Mouse (Mus musculus) brown adipose tissue, adult 24 weeks (tissue): ENCODE results near the gene L3mbtl3. TPM values are rescaled to one million over a fixed set of nuclear protein-coding genes. Genes with fewer than 3 reads are reported as not detected.

ENCODE experiments used
- H3K27ac ChIP-seq: fragments of 200-500 bp; replicated peaks from 2 replicates; pipeline ENCODE4 v1.5.1; 2012; ENCODE audit warnings: low read depth, mild to moderate bottlenecking, low read length
- H3K4me1 ChIP-seq: fragments of 200-500 bp; 2 replicates; pipeline ENCODE4 v1.6.1; 2012; ENCODE audit warnings: low read length, mixed read lengths; ENCODE audit not compliant: control insufficient read depth, insufficient read depth, insufficient read length
- H3K4me3 ChIP-seq: fragments of 200-500 bp; 2 replicates; pipeline ENCODE4 v1.5.1; 2012; ENCODE audit warnings: low read depth, mild to moderate bottlenecking, low read length, moderate library complexity; ENCODE audit not compliant: insufficient read depth
- polyA plus RNA-seq: library from polyadenylated mRNA; stranded (reverse); fragments of >200 nt; gene quantifications from 2 replicates; pipeline ENCODE4 v1.2.4, GENCODE M21; 2012; ENCODE audit not compliant: missing spikeins, insufficient read depth, insufficient read length

The L3mbtl3 gene
- polyA plus RNA-seq, result 5.2 TPM in 2 replicates

DNA sequence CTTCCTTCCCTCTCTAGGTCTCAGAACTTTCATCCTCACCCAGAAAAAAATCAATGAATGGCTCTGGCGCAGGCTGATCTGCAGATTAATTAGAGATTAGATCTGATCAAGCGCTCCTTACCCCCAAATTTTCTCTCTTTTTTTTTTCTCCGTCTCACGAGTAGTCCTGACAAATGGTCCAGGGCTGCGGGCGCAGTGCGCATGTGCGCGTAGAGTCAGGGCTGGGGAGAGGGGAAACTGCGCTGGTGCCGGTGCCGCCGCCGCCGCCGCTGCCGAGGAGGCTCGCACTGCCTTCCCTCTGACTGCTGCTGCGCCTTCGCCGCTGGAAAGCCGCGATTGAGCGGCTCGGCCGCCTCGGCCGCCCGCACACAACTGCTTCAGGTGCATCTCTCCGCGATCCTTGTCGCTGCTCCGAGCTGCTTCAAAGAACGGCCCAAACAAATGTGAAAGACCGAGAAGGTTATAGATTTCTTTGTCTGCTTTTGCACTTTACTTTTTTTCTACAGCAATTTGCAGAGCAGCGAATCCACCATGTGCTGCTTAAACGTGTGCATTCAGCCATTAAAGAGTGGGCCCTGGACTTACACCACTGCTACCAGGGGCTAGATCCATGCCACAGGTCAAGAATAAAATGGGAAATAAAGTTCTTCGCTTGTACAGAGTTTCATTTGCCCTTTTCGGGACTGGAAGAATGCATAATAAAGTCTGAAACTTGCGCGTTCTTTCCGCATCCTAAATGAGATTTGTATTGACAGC, at the start of gene L3mbtl3:
TSS of gene L3mbtl3 (minus strand) at position 182 of the 756 bp plus-strand sequence.
- Histone ChIP-seq H3K4me1 (no peaks in the 10 kb centered on the region), H3K4me3 (peak within 1 kb of the TSS; percentile 99), H3K27ac (peak within 1 kb of the TSS; percentile 19; the same call in 1 of the 2 replicates)

DNA sequence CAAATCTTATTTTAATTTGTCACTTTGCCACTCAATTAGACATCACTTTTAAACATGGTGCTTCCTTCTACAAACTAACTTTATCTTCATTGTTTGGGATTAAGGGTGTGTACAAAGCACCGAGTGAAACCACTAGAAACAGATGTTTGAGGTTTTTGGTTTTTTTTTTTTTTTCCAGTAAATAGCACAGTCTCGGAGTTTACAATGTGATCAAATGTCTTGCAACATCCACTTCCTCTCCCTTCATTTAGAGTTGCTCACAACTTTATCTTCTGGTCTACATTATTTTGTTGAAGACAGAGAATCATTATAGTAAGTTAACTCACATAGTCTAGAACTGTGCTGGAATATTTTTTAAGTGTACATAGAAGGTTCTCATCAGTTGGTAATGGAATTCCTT, 45.4 kb upstream of the L3mbtl3 start:
- Histone ChIP-seq H3K4me1 (no peaks in the 10 kb centered on the region), H3K4me3 (no peak overlapping the region), H3K27ac (no peak overlapping the region)

DNA sequence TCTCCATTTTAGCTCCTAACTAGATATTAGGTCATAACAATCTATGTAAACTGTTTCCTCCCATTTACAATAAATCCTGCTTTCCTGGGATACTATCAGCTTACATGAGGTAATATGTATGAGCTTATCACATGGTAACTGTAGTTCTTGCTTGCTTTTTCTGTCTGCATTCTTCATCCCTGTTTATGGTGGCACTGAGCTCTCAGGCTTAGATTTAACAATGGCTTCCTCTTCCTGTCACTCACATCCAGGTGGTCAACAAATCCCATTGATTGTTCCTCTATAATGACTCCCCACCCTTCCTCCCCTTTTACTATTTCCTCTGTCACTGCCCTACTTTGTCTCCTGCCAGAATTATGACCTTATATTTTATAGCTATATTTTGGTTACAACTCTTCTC, 12.9 kb upstream of the L3mbtl3 start:
- Histone ChIP-seq H3K4me1 (no peaks in the 10 kb centered on the region), H3K4me3 (no peak overlapping the region), H3K27ac (no peak overlapping the region)

DNA sequence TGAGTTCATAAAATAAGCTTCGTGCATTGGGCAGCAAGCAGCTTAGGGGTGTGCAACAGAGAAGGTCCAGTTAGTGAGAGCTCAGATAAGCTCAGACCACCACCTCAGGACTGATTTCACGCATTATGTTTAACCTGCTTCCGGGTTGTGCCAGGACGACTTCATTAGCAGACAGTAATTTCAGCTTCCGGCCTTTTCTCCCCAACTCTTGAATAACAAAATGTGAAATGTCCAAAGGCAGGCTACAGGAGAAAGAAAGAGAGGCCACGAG, 1.5 kb upstream of the L3mbtl3 start:
- H3K4me3 ChIP-seq, result no peak overlapping the region
- H3K4me1 ChIP-seq, result no peaks in the 10 kb centered on the region
- no peak overlapping the region for H3K27ac ChIP-seq

DNA sequence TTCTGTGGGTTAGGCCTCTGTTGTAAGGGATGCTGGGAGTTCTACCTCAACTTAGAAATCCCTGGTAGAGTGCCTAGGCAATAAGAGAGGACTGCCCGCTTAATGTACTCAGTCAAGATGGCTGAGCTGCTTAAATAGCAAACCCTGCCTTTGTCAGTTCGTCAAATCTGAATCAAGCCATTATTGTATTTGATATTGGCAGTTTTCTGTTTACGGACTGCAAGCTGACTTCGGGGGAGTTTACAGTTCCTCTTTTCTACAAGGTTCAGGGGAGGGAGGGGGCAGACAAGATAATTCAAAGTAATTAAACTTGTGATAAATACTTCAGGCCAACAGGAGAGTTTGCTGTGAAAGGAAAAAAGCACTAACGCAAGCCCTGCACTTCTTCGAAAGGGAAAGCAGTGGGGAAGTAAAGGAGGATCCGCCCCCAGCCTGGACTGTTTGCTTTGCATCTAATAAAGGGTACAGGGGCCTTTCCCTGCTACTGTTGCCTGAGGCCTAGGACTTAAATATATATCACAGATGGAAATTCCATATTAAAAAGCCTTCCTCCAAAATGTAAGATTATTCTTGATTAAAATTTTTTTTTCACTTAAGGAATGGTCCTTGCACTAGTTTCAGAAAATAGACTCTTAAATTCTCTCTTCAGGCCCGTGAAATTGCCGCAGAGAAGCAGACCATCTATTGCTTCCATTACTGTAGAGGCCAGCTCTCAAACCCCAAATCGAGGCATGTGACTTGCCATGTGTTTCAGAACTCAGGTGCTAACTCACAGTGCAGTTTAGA, 968 bp upstream of the L3mbtl3 start:
- H3K4me3 ChIP-seq, result peak overlapping the region; percentile 90; the same call in 1 of the 2 replicates
- H3K27ac ChIP-seq, result no peak overlapping the region
- H3K4me1 ChIP-seq, result no peaks in the 10 kb centered on the region

DNA sequence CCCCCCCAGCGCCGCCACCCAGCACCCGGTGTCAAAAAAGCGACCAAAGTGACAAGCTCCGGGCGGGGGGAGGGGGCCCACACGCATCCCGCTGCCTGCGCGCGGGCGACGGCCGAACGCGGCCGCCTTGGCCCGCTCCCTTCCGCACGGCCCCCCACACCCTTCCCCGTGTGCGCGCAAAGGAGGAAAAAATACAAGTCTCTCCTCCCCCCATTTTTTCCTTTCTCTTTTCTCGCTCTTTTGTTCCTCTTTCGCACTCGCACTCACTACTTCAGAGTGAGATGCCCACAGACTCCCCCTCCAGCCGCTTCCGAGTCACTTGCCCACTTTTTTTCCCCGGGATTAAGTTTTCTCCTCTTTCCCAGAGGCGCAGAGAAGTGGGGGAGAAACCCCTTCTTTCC, 420 bp downstream of the L3mbtl3 start:
- Histone ChIP-seq H3K4me3 (peak overlapping the region; percentile 90), H3K27ac (no peak overlapping the region)

DNA sequence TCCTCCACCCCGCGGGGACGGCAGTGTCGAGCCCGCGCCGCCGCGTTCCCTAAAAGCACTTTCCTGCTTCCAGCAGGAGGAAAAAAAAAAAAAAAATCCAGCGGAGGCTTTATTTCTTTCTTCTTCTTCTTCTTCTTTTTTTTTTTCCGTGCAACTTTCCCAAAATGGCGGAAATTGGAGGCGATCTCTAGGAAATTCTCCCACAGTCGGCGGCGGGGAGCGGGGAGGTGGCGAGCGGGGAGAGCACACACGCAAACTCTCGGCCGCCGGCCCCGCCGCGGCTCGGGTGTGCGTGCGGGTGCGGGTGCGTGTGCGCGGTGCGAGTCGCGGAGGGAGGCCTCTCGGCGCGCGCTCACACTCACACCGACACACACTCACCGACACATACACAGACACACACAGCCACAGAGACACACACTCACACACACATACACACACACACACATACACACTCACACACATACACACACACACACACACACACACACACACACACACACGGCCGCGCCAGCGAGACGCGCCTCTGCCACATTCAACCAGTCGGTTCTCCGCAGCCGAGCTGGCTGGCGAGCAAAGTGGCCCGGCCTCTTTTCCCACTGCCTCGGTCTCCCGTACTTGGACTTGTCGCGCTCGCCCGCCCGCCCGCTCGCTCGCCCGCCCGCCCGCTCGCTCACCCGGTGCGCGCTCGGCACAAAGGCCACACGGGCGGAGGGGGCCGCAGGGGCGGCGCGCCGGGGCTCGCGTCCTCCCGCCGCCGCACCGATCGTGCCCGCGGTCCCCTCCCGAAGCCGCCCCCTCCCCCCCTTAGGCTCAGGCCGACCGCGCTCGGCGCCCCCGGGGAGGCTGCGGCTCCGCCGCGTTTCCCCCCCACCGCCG, 1.1 kb downstream of the L3mbtl3 start:
- Histone ChIP-seq H3K4me1 (no peaks in the 10 kb centered on the region), H3K4me3 (peak overlapping the region; percentile 99), H3K27ac (peak overlapping the region; percentile 49; the same call in 1 of the 2 replicates)

More for the DNA sequence above, 420 bp downstream of the L3mbtl3 start:
- no peaks in the 10 kb centered on the region for H3K4me1 ChIP-seq

DNA sequence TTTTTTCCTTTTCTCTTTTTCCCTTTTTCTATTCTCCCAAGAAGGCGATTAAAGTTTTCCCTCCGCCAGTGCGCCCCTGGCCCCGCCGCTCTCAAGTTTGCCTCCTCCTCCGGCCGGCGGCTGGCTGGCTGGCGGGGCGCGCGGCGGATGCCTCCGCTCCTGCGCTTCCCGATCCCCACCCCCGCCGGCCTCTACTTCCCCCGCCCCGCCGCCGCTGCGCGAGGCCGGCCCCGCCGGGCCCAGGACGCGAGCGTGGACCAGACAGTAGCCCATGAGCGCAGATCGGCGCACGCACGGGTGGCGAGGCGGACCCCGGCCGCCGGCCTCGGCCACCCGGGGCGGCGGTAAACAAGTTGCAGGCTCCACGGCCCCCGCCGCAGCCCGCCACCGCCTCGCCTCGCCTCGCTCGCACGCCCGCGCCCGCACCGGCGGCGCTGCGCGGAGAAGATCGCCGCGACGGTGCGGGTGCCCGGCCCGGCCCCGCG, 1.8 kb downstream of the L3mbtl3 start:
- H3K4me3 ChIP-seq, result peak overlapping the region; percentile 99
- H3K27ac ChIP-seq, result peak overlapping the region; percentile 49; the same call in 1 of the 2 replicates
- no peaks in the 10 kb centered on the region for H3K4me1 ChIP-seq

DNA sequence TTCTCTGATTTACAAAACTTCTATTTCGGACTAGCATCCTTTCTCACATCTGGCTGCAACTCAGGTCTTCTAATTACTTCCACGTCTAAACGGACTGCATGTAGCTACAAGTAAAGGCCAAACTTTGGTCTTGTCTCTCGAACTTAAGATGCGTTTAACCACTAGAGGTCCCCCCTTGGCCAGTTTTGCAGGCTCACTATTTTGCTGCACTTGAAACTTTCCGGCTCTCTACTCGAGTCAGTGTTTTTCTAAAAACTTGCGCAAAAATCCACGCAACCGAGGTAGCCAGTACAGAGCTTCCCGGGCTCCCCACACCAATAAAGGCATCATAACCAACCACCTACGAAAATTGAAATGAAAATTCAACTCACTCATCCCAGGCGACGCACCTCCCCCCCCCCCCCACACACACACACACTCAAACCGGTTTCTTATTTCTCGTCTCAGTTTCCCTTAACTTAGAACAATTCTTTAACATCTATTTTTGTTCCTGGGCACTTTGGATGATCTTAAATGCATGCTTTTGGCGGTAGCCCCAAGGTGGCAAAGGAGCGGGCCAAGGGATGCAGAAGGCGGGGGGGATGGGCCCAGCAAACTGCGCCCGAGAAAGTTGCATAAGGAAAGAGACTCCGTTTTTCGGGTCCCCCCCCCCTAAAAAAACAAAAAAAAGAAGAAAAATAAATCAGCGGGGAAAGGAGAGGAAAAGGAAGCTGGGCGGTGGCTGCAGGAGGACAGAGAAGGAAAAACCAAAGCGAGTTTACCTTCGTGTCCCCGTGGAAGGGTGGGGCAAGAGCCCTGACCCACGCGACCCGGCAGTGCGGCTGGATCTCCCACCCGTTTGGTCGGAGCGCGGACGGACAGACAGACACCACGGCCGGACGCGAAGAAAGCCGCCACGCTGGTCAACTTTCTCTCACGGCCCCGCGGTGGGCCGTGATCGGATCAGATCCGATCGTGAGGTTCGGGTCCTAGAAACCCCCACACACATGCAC, 2.5 kb downstream of the L3mbtl3 start:
- Histone ChIP-seq H3K4me1 (no peaks in the 10 kb centered on the region), H3K27ac (0 out of 2 replicates have a peak overlapping the region, but pooled peaks have one; percentile 42), H3K4me3 (peak overlapping the region; percentile 99)

DNA sequence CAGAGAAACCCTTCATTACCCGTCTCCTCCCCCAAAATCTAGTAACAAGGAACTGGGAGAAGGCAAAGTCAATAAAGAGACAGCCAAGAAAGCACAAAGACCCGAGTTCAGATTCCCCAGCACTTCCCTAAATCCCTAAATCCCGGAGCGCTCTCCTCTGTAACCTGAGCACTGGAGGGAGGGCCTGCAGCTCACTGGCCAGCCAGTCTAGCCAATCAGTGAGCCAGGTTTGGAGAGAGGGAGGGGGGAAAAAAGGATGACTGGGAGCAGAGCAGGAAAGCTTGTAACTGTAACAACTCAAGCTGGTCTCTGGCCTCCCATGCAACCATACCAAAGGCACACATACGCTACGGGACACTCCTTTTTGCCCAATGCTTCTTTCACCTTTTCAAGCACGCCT, 4.4 kb downstream of the L3mbtl3 start:
- Histone ChIP-seq H3K4me1 (no peaks in the 10 kb centered on the region), H3K4me3 (no peak overlapping the region), H3K27ac (no peak overlapping the region)

DNA sequence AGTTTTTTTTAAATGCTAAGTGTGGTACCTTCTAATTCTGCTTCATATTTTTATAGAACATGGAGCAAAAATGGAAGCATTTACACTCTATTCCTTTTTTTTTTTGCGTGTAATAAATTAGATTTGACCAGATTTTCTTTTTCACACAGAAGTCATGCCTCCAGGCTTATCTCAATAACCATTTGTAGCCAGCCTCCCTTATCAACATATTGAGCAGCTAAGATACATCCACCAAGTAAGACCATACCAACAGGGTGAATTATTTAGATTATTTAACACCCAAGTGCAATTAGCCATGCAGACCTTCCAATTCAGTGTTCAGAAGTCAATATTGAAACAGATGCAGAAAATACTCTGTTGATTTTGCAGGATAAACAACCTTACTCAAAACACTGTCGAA, 10.8 kb downstream of the L3mbtl3 start:
- H3K4me1 ChIP-seq, result no peaks in the 10 kb centered on the region
- H3K27ac ChIP-seq, result no peak overlapping the region
- no peak overlapping the region for H3K4me3 ChIP-seq

DNA sequence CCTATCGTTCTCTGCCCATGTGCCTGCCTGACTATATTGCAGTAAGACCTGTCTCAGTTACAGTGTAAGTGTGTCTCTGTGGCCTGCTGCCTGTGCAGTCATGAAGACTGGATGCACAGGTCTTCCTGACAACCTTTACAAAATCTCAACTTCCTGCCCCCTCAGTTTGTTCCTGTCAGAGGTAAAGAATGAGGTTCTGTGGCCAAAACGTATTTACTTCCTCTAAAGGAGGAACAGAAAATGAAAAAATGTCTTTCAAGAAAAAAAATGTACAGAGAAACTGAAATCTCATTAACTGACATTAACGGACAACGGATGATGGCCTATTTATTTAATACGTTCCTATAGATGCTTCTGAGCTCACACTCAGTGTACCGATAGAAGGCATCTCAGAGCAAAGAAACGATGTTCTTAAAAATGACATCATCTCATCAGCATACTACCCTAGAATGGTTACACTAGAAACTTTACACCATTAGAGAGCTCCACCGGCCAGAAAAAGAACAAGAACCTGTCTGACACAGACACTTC, 11.4 kb downstream of the L3mbtl3 start:
- H3K27ac ChIP-seq, result no peak overlapping the region
- H3K4me1 ChIP-seq, result no peaks in the 10 kb centered on the region

DNA sequence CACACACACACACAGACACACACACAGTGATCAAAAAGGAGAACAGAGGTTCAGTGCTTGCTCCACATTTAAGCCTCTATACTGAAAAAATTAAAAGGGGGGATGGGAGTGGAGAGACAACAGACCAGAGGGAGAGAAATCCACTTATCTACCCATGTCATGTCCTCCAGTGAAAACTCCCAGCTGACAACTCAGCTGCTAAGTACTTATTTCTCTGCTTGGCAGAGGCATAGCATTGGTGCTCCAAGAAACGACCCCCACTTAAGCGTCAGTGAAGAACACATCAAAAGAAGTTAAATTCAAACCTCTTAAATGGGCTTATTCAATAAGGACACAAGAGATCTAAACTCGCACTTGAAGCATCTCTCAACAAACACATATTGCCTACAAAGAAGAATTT, 12.2 kb downstream of the L3mbtl3 start:
- no peaks in the 10 kb centered on the region for H3K4me1 ChIP-seq
- H3K27ac ChIP-seq, result no peak overlapping the region
- H3K4me3 ChIP-seq, result no peak overlapping the region

More for the DNA sequence above, 11.4 kb downstream of the L3mbtl3 start:
- no peak overlapping the region for H3K4me3 ChIP-seq

DNA sequence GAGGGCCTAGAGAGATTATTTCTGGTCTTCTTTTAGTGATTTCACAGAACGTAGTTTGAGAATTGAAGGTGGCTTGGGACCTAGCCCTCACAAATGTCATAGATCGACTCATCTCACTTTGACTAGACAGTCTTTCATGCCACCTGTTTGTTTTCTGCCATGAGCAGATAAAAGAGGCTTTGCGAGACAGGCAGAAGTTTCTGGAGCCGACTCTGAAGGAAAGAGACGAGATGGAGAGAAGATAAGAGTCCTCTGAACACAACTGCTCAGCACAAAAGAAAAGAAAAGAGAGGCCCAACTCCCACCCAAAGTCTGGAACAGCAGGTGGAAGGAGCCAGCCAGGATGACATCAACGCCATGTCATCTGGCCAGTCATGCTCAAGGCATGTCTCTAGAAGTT, 17.0 kb downstream of the L3mbtl3 start:
- no peak overlapping the region for H3K27ac ChIP-seq

More for the DNA sequence above, 17.0 kb downstream of the L3mbtl3 start:
- Histone ChIP-seq H3K4me3 (no peak overlapping the region), H3K4me1 (no peaks in the 10 kb centered on the region)
